Mouse (Mus musculus) heart, embryonic 15.5 days (tissue): ENCODE measurements at regions not wholly inside any gene's neighbourhood (a gene's known extent, or its start where the extent isn't known, plus 50 kb on each side); places are given as distances from the start of the nearest gene placed in this dataset.
"Not testable (repeated sequence)": the region's sequence is repeated elsewhere in the genome, so short reads cannot be mapped to it uniquely, and the experiment has no call there.

ENCODE experiments used
- ATAC-seq: fragments of 200-750 bp; cut with Nextera tagmentation; replicated peaks from 2 replicates; pipeline ENCODE4 v1.8.0; 2017; ENCODE audit warnings: low read depth, moderate TSS enrichment; ENCODE audit not compliant: insufficient number of reproducible peaks, insufficient read depth, low FRiP score
- H3K27ac ChIP-seq: fragments of 300-500 bp; sonication (generic); 2 replicates; pipeline ENCODE4 v1.5.1; 2015; ENCODE audit warnings: mild to moderate bottlenecking, inconsistent platforms
- H3K27me3 ChIP-seq: fragments of 300-500 bp; sonication (generic); 2 replicates; pipeline ENCODE4 v1.6.1; 2015; ENCODE audit warnings: inconsistent platforms
- H3K36me3 ChIP-seq: fragments of 300-500 bp; sonication (generic); 2 replicates; pipeline ENCODE4 v1.6.1; 2015; ENCODE audit warnings: mild to moderate bottlenecking, inconsistent platforms
- H3K4me1 ChIP-seq: fragments of 300-500 bp; sonication (generic); replicated peaks from 2 replicates; pipeline ENCODE4 v1.6.1; 2015; ENCODE audit warnings: inconsistent platforms
- H3K4me2 ChIP-seq: fragments of 300-500 bp; sonication (generic); 2 replicates; pipeline ENCODE4 v1.6.1; 2015; ENCODE audit warnings: inconsistent platforms, mild to moderate bottlenecking, moderate library complexity
- H3K4me3 ChIP-seq: fragments of 300-500 bp; sonication (generic); 2 replicates; pipeline ENCODE4 v1.5.1; 2015; ENCODE audit warnings: mild to moderate bottlenecking, inconsistent platforms
- H3K9ac ChIP-seq: fragments of 300-500 bp; sonication (generic); 2 replicates; pipeline ENCODE4 v1.6.1; 2015; ENCODE audit warnings: mild to moderate bottlenecking, inconsistent platforms
- H3K9me3 ChIP-seq: fragments of 300-500 bp; sonication (generic); replicated peaks from 2 replicates; pipeline ENCODE4 v1.6.1; 2016; ENCODE audit warnings: inconsistent platforms
- WGBS: fragments of 180-500 bp; shearing (Covaris S2); methylation state at CpG from one replicate; pipeline ENCODE4 v1.1.7; 2015; ENCODE audit warnings: mixed read lengths; 5-methylcytosine and 5-hydroxymethylcytosine counted together

DNA sequence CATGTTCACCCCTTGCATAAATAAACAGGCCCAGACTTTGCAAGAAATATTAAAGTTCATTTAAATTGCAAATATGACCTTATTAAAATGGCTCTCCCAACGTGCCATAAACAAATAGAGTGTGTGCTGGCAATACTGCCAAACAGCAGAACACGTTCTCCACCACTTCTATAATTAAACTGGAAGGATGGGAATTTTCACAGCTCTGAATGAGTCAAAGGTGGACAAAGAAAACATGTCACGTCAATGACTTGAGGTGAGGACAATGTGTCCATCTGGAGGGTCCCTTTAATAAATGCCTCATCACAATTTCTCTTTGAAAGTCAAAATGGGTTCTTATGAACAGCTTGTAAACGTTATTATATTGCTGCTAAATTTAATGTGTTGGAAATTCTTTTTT is 114.8 kb downstream of the Galc start:
- H3K27me3 ChIP-seq = no peaks in the 10 kb centered on the region
- H3K27ac ChIP-seq = no peak overlapping the region
- H3K9ac ChIP-seq = no peak overlapping the region
- no peaks in the 10 kb centered on the region for H3K9me3 ChIP-seq
- 53% methylated on average over 4 of the region's 4 CpGs for WGBS
- H3K4me2 ChIP-seq = no peak overlapping the region
- no peak for ATAC-seq
- H3K4me1 ChIP-seq = no peaks in the 10 kb centered on the region
- H3K4me3 ChIP-seq = no peak overlapping the region
- H3K36me3 ChIP-seq = no peaks in the 10 kb centered on the region

DNA sequence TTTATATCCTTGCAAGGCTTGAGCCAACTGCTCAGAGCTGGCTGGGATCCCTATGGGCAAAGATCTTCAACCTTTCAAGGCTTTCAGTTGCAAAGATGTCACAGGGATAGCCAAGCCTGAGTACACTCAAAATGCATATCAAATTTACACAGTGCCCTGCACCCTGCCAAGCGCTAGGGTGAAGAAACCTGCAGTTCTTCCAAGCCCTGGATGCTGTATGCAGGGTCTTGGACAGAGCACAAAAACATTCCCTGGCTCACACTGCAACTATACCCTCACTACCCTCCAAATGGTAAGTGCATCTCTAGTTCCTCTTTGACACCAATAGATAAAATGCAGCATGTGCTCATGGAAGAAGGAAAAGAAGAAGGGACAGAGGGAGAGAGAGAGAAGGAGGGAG is 116.1 kb downstream of the Galc start:
- no peaks in the 10 kb centered on the region for H3K27me3 ChIP-seq
- no peak for ATAC-seq
- no peaks in the 10 kb centered on the region for H3K9me3 ChIP-seq
- no peaks in the 10 kb centered on the region for H3K36me3 ChIP-seq
- WGBS = 78% methylated on average over 1 of the region's 1 CpGs
- no peak overlapping the region for H3K27ac ChIP-seq
- H3K4me1 ChIP-seq = no peaks in the 10 kb centered on the region
- H3K4me3 ChIP-seq = no peak overlapping the region
- H3K4me2 ChIP-seq = no peak overlapping the region
- no peak overlapping the region for H3K9ac ChIP-seq

DNA sequence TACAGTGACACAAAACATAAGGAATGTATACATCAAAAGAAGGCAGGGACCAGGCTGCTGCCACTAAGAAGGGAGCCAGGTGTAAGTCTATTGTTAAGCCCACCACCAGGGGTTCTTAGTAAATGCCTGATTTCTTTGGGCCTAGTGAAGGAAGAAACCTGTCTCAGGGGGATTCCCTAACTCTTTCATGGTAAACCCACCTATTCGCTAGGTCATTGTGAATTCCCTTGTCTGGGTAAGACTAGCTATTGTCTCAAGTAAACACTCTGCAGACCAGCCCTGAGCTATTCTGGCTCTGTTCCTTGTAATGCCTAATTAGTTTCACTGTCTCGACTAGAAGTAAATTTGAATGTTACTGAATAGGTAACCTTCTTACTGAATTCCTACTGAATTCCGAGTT is 119.4 kb downstream of the Galc start:
- not testable (repeated sequence) for H3K27ac ChIP-seq, H3K4me1 ChIP-seq, H3K9ac ChIP-seq, H3K9me3 ChIP-seq, H3K4me2 ChIP-seq, H3K4me3 ChIP-seq, H3K36me3 ChIP-seq, ATAC-seq, H3K27me3 ChIP-seq
- 79% methylated on average over 3 of the region's 3 CpGs for WGBS

DNA sequence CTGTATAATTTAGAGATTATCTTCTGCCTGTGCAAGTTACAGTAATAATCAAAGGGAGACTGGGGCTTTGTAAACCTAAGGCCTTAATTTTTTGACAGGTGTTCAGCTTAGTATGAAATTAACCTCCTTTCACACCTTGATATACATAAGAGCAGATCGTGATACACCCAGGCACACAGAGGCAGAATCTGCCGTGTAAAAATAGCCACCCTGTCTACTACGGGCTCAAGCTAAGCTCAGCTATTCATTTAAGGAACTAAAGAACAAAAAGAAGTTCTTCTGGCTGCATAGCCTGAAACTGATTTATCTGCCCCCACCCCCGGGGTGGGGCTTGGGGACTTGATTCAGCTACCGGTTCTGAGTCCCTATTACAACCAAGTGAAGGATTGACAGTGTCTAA is 128.0 kb downstream of the Galc start:
- no peak for ATAC-seq
- H3K36me3 ChIP-seq = no peaks in the 10 kb centered on the region
- no peak overlapping the region for H3K27ac ChIP-seq
- 54% methylated on average over 5 of the region's 5 CpGs for WGBS
- no peak overlapping the region for H3K4me2 ChIP-seq
- no peaks in the 10 kb centered on the region for H3K4me1 ChIP-seq
- H3K27me3 ChIP-seq = no peaks in the 10 kb centered on the region
- no peaks in the 10 kb centered on the region for H3K9me3 ChIP-seq
- H3K9ac ChIP-seq = no peak overlapping the region
- H3K4me3 ChIP-seq = no peak overlapping the region

DNA sequence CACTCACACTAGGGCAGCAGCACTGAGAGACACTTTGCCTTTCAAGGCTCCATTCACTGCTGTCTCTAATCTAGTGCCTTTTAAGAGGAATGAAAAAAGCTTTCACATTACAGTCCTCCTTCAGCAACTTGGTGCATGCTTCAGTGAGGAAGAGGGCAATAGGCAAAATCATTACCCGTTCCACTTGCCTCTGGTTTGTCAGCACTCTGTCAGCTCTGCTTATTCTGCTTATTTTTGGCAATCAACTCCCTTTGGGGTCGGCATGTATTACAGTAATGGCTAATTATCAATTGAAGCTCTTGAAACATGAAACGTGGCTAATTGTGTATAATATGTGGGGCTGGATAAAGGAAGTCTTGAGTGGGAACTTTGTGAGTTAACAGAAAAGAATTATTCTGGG is 135.7 kb downstream of the Galc start:
- Histone ChIP-seq H3K36me3 (no peaks in the 10 kb centered on the region), H3K4me2 (no peak overlapping the region), H3K9ac (no peak overlapping the region), H3K9me3 (no peaks in the 10 kb centered on the region), H3K4me1 (no peaks in the 10 kb centered on the region), H3K27me3 (no peaks in the 10 kb centered on the region), H3K4me3 (no peak overlapping the region), H3K27ac (no peak overlapping the region)
- 59% methylated on average over 3 of the region's 3 CpGs for WGBS
- ATAC-seq = no peak

DNA sequence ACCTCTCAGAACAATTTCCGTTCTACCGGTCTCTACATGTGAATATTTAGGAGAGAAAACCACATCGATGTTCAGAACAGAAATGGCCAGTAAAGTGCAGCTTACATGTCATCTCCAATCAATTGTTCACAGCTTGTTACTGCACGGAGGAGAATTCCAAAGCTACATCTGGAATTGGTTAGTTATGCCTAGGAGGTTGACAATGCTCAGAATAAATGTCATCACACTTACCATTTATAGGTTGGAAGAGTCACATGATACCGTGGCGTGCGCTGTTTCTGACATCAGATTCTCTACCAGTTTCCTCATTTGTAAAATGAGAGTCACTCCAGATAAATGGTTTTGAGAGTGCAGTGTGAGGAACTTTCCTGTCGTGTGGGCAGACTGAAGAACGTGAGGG is 151.2 kb downstream of the Galc start:
- no peaks in the 10 kb centered on the region for H3K4me1 ChIP-seq
- ATAC-seq = no peak
- no peak overlapping the region for H3K4me3 ChIP-seq
- H3K36me3 ChIP-seq = no peaks in the 10 kb centered on the region
- H3K9ac ChIP-seq = no peak overlapping the region
- no peaks in the 10 kb centered on the region for H3K27me3 ChIP-seq
- H3K4me2 ChIP-seq = no peak overlapping the region
- H3K9me3 ChIP-seq = no peaks in the 10 kb centered on the region
- no peak overlapping the region for H3K27ac ChIP-seq
- WGBS = 65% methylated on average over 9 of the region's 9 CpGs

DNA sequence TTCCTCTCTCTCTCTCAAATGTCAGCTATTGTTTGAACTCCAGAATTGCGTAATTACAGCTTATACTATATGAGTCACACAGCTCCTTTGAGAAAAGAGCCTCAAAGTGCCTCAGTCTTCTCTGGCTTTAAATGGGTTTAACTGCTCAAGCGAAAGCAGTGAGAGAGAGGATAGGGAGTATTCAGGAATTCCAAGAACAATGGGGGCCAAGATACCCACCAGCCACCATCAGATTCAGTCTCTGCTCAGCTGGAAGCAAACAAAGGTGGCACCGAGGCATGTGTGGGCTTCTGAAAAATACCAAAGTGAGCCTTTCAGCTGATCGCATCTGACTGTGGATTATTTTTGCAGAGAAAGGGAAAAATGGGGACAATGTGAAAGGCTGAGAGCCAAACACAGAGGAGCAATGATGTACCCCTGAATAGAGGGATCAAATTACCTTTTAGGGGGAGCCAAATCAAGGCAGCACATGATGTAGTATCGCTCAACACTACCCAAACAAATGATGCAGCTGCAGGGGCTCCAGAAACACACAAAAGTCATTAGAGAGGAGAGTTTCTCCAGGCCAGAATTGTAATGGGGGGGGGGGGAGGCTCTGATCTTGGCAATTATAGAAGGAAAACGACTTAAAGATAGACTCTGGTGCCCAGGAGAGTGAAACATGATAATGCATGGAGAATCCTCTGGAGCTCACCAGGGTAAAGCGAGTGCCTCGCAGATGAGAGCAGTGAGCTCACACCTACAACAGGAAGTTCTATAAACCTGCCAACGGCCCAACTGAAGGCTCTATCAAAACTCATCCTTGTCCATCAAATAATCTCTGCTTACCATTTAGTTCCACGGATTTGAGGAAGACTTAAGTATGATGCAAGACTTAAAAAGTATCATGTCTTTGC is 152.2 kb downstream of the Galc start:
- H3K27me3 ChIP-seq = no peaks in the 10 kb centered on the region
- WGBS = 60% methylated on average over 10 of the region's 10 CpGs
- ATAC-seq = no peak
- no peak overlapping the region for H3K9ac ChIP-seq
- no peaks in the 10 kb centered on the region for H3K36me3 ChIP-seq
- H3K4me3 ChIP-seq = no peak overlapping the region
- H3K9me3 ChIP-seq = no peaks in the 10 kb centered on the region
- H3K4me1 ChIP-seq = no peaks in the 10 kb centered on the region
- H3K27ac ChIP-seq = no peak overlapping the region
- H3K4me2 ChIP-seq = no peak overlapping the region

DNA sequence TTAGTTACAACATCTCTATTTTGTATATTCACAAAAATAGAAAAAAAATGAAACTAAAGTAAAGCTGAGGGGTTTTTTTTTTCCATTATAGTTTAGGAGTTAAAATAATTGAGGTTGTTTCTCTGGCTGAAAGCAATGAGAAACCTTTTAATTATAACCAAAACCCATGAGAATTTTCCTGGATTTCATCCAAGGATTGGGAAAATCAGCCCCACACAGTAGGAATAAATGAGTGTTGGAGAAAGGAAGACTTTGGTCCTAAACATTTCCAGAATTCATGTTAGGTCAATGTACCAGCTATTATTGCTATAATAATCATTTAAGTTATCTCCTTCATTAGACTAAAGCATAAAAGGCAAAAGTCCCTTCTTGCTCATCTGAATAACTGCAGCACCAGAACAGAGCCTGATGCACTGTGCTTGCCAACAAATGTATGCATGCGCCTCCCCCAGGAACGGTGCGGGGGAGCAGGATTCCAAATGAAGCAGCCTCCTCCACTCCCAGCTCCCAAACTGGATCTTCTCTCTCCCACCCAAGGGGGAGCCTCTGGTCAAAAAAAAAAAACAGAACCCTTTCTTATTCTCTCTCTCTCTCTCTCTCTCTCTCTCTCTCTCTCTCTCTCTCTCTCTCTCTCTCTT is 153.0 kb downstream of the Galc start:
- Histone ChIP-seq H3K36me3 (no peaks in the 10 kb centered on the region), H3K9me3 (no peaks in the 10 kb centered on the region), H3K4me3 (no peak overlapping the region), H3K4me1 (no peaks in the 10 kb centered on the region), H3K27me3 (no peaks in the 10 kb centered on the region), H3K27ac (no peak overlapping the region), H3K9ac (no peak overlapping the region), H3K4me2 (no peak overlapping the region)
- WGBS = 40% methylated on average over 3 of the region's 3 CpGs
- no peak for ATAC-seq

DNA sequence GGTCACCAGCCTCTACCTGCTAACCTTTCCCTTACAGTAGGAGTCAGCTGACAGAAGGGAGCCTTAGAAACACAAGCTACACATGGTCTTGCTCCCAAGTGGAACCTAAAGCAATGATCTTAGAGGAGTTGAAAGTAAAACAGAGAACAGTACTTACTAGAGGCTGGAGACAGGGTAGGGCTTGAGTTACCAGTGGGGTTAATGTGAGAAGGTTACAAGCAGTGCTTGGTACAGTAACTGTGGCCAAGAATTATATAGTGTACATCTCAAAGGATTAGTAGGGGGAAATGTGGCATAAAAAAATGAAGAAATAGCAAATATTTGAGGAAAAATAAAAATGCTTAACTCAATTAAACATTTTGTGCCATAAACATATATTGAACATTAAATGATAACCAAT is 153.5 kb downstream of the Galc start:
- Histone ChIP-seq H3K4me2 (no peak overlapping the region), H3K4me1 (no peaks in the 10 kb centered on the region)
- no peak for ATAC-seq

DNA sequence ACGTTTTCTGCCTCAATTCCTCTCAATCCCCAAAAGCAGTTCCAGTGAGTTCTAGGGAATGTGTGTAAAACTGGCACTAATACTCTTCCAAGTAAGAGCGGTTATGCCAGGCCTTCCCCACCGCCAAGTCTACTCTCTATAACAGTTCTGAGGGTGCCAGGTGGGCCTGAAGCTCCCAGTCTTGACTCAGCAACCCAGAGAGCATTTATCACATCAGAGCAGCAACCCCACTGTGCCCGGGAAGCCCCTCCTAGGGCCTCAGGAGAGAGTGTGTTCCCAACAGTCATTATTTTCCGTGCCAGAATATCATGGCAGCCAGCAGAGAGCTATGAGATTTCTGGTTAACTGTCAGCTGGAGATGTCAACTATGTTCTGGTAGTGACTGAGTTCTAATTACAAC is 169.1 kb downstream of the Galc start:
- H3K36me3 ChIP-seq = no peaks in the 10 kb centered on the region
- no peak overlapping the region for H3K4me2 ChIP-seq
- no peak overlapping the region for H3K9ac ChIP-seq
- H3K27ac ChIP-seq = no peak overlapping the region
- H3K4me1 ChIP-seq = no peaks in the 10 kb centered on the region
- whole genome bisulfite sequencing = 52% methylated on average over 5 of the region's 5 CpGs
- ATAC-seq = no peak
- H3K4me3 ChIP-seq = no peak overlapping the region
- H3K9me3 ChIP-seq = no peaks in the 10 kb centered on the region; the same call in 1 of the 2 replicates
- H3K27me3 ChIP-seq = no peaks in the 10 kb centered on the region

More for the DNA sequence above, 153.5 kb downstream of the Galc start:
- no peaks in the 10 kb centered on the region for H3K9me3 ChIP-seq
- no peaks in the 10 kb centered on the region for H3K27me3 ChIP-seq
- no peak overlapping the region for H3K27ac ChIP-seq
- no peak overlapping the region for H3K9ac ChIP-seq
- H3K36me3 ChIP-seq = no peaks in the 10 kb centered on the region
- no peak overlapping the region for H3K4me3 ChIP-seq

DNA sequence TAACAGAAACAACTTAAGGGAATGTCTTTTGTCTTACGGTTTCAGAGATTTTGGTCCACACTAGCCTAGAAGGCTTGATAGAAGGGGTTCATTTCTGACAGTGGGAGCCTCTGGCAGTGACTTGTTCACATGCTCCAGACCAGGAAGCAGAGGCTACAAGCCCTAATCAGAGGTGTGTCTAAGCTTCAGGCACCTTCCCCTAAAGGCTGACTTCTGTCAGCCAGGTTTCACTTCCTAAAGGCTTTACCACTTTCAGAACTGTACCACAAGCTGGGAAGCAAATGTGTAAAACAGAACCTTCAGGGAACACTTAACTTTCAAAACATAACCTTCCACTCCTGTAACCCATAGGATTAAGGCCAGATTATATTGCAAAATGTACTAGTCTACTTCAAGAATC is 180.9 kb downstream of the Galc start:
- ATAC-seq = no peak
- Histone ChIP-seq H3K4me3 (no peak overlapping the region), H3K27me3 (no peaks in the 10 kb centered on the region), H3K4me1 (no peaks in the 10 kb centered on the region), H3K4me2 (no peak overlapping the region), H3K36me3 (no peaks in the 10 kb centered on the region), H3K9ac (no peak overlapping the region), H3K9me3 (no peaks in the 10 kb centered on the region), H3K27ac (no peak overlapping the region)
- WGBS = 89% methylated on average over 1 of the region's 1 CpGs

DNA sequence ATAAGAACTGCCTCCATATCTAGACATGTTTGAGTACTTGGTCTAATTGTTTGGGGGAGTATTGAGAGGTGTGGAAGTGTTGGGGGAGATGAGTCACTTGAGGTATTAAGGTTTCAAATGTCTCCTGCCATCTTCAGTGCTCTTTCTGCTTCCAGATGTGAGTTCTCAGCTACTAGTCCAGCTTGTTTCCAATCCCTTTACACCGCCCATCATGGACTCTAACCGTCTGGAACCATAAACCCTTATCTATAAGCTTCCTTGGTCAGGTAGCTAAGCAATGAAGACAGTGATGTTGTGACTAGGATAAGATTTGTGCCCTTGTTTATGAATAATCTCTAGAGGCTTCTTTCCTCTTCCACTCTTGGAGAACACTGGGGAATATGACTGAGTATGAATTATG is 183.7 kb downstream of the Galc start:
- ATAC-seq = no peak
- Histone ChIP-seq H3K9ac (no peak overlapping the region), H3K9me3 (no peaks in the 10 kb centered on the region), H3K27me3 (no peaks in the 10 kb centered on the region), H3K4me2 (no peak overlapping the region), H3K4me1 (no peaks in the 10 kb centered on the region), H3K36me3 (no peaks in the 10 kb centered on the region), H3K27ac (no peak overlapping the region), H3K4me3 (no peak overlapping the region)
- WGBS = 55% methylated on average over 2 of the region's 2 CpGs
